Mouse (Mus musculus) right cerebral cortex, postnatal 36 days (tissue): ENCODE measurements around the gene Kcp.

Experiments
- DNase-seq, 2 experiments: peaks; one replicate each; pipeline ENCODE4 v3.0.0; 2022; ENCODE audit warnings: low spot score in 2 of 2, mixed read lengths in 1 of 2

Gene Kcp

GRCm38 (mm10) chr6:29463388-29463787 is 44.4 kb downstream of the Kcp start:
- no peak for DNase-seq

GRCm38 (mm10) chr6:29461502-29461901 is 46.2 kb downstream of the Kcp start:
- DNase-seq, result no peak

- no peak for DNase-seq
These were observed 57.1 kb downstream of the Kcp start for GRCm38 (mm10) chr6:29450667-29451066.

GRCm38 (mm10) chr6:29449858-29450257 is 57.9 kb downstream of the Kcp start:
- DNase-seq, result no peak

- no peak for DNase-seq
These were observed 62.4 kb downstream of the Kcp start for GRCm38 (mm10) chr6:29445354-29445753.

GRCm38 (mm10) chr6:29444773-29445172 is 63.0 kb downstream of the Kcp start:
- DNase-seq, result no peak

GRCm38 (mm10) chr6:29439789-29440188 is 68.0 kb downstream of the Kcp start:
- DNase-seq, result no peak

GRCm38 (mm10) chr6:29439251-29439650 is 68.5 kb downstream of the Kcp start:
- DNase-seq, result no peak

- DNase-seq, result no peak
These were observed 71.3 kb downstream of the Kcp start for GRCm38 (mm10) chr6:29436461-29436934.

GRCm38 (mm10) chr6:29435940-29436451 is 71.8 kb downstream of the Kcp start:
- DNase-seq, result no peak

- no peak for DNase-seq
These were observed 72.7 kb downstream of the Kcp start for GRCm38 (mm10) chr6:29434911-29435691.

GRCm38 (mm10) chr6:29433804-29434795 is 73.7 kb downstream of the Kcp start:
- DNase-seq, result no peak

- no peak for DNase-seq
These were observed 74.5 kb downstream of the Kcp start, which contains the start of gene Flnc for GRCm38 (mm10) chr6:29433038-29433803. Gene Flnc, plus strand, starts transcription at chr6:29433256.

- no peak for DNase-seq
These were observed 75.1 kb downstream of the Kcp start for GRCm38 (mm10) chr6:29432676-29433037.

GRCm38 (mm10) chr6:29432156-29432555 is 75.6 kb downstream of the Kcp start:
- no peak for DNase-seq

- DNase-seq, result no peak
These were observed 76.3 kb downstream of the Kcp start for GRCm38 (mm10) chr6:29431473-29431872.

GRCm38 (mm10) chr6:29430681-29431420 is 76.9 kb downstream of the Kcp start:
- DNase-seq, result no peak

GRCm38 (mm10) chr6:29428171-29428570 is 79.6 kb downstream of the Kcp start:
- DNase-seq, result no peak

- DNase-seq, result no peak
These were observed 81.4 kb downstream of the Kcp start for GRCm38 (mm10) chr6:29426331-29426730.

GRCm38 (mm10) chr6:29425118-29425517 is 82.6 kb downstream of the Kcp start:
- DNase-seq, result no peak
